Mouse (Mus musculus) activated CD4-positive, CD25-positive, alpha-beta regulatory T cell, adult 4 months (primary cell): ENCODE data around the gene Sct. TPM values are rescaled to one million over a fixed set of nuclear protein-coding genes. Genes with fewer than 3 reads are reported as not detected.
A peak's percentile ranks its signal among the peaks of the same experiment; 100 is the strongest.
"Not testable (repeated sequence)": the region's sequence is repeated elsewhere in the genome, so short reads cannot be mapped to it uniquely, and the experiment has no call there.

Source experiments
- ATAC-seq: one replicate; pipeline ENCODE4 v1.8.0; 2017
- polyA plus RNA-seq, 2 experiments: library from polyadenylated mRNA; unstranded; fragments of 100-300 nt; shearing (Covaris generic); gene quantifications; one replicate each; pipeline ENCODE4 v1.2.1; 2017

Sct gene
- polyA plus RNA-seq, 2 experiments from 2014 or later = not detected

GRCm38 (mm10) chr7:141288042-141288441 is 9.1 kb upstream of the Sct start:
- ATAC-seq = no peak

GRCm38 (mm10) chr7:141282756-141283155 is 3.8 kb upstream of the Sct start:
- ATAC-seq = no peak

GRCm38 (mm10) chr7:141281442-141281841 is 2.5 kb upstream of the Sct start:
- no peak for ATAC-seq

- no peak for ATAC-seq
These were observed 943 bp downstream of the Sct start for GRCm38 (mm10) chr7:141277701-141278678.

GRCm38 (mm10) chr7:141276546-141276945 is 2.4 kb downstream of the Sct start, which contains the start of gene Cdhr5:
Cdhr5 (minus strand) TSS chr7:141276786.
- no peak for ATAC-seq

GRCm38 (mm10) chr7:141275356-141275755 is 3.6 kb downstream of the Sct start:
- ATAC-seq = no peak

GRCm38 (mm10) chr7:141270631-141271030 is 8.3 kb downstream of the Sct start:
- no peak for ATAC-seq

- ATAC-seq = no peak
These were observed 9.7 kb downstream of the Sct start for GRCm38 (mm10) chr7:141269273-141269545.

- ATAC-seq = no peak
These were observed 10.3 kb downstream of the Sct start for GRCm38 (mm10) chr7:141268466-141269272.

- ATAC-seq = peak; percentile 81
These were observed 13.0 kb downstream of the Sct start, which contains the start of gene Irf7 for GRCm38 (mm10) chr7:141265739-141266561. Irf7 (minus strand) TSS chr7:141266481.

- peak; percentile 16 for ATAC-seq
These were observed 13.6 kb downstream of the Sct start for GRCm38 (mm10) chr7:141265411-141265738.

- ATAC-seq = peak; percentile 48
These were observed 14.0 kb downstream of the Sct start for GRCm38 (mm10) chr7:141264761-141265410.

GRCm38 (mm10) chr7:141264041-141264700 is 14.8 kb downstream of the Sct start:
- no peak for ATAC-seq

- ATAC-seq = no peak
These were observed 15.3 kb downstream of the Sct start for GRCm38 (mm10) chr7:141263640-141264039.

- ATAC-seq = no peak
These were observed 17.5 kb downstream of the Sct start for GRCm38 (mm10) chr7:141261480-141261879.

GRCm38 (mm10) chr7:141256159-141256558 is 22.8 kb downstream of the Sct start:
- no peak for ATAC-seq

GRCm38 (mm10) chr7:141250486-141250885 is 28.4 kb downstream of the Sct start:
- not testable (repeated sequence) for ATAC-seq

- no peak for ATAC-seq
These were observed 47.4 kb downstream of the Sct start for GRCm38 (mm10) chr7:141231551-141231950.

- ATAC-seq = no peak
These were observed 47.8 kb downstream of the Sct start for GRCm38 (mm10) chr7:141231111-141231510.

- no peak for ATAC-seq
These were observed 48.4 kb downstream of the Sct start for GRCm38 (mm10) chr7:141230570-141230969.

- ATAC-seq = no peak
These were observed 49.2 kb downstream of the Sct start for GRCm38 (mm10) chr7:141229702-141230101.
